Mouse (Mus musculus) CH12.LX (cell line): ENCODE results near the gene Csrnp1. TPM values are rescaled to one million over a fixed set of nuclear protein-coding genes. Genes with fewer than 3 reads are reported as not detected.

Experiments used
- DNase-seq: peaks from one replicate; pipeline ENCODE4 v3.0.0-alpha.2; 2013; ENCODE audit errors: extremely low read depth
- H3K27ac ChIP-seq: 2 replicates; pipeline ENCODE4 v1.5.1; 2012; ENCODE audit warnings: low read depth, mild to moderate bottlenecking, control low read depth, moderate library complexity; ENCODE audit not compliant: insufficient read depth
- H3K27me3 ChIP-seq: replicated peaks from 2 replicates; pipeline ENCODE3; 2012; ENCODE audit warnings: inconsistent platforms
- H3K36me3 ChIP-seq, 2 experiments: replicated peaks in 1 of 2; 2 replicates each; pipeline versions ENCODE3 to v1.6.1; 2012; ENCODE audit warnings: inconsistent platforms in 1 of 2, low read length in 1 of 2, mild to moderate bottlenecking in 1 of 2, mixed read lengths in 1 of 2, moderate library complexity in 1 of 2; ENCODE audit not compliant: control insufficient read depth in 1 of 2, insufficient read depth in 1 of 2
- H3K4me1 ChIP-seq, 2 experiments: 2 replicates each; pipeline ENCODE4 v1.6.1; 2012; ENCODE audit warnings: inconsistent platforms in 1 of 2, moderate library complexity in 1 of 2; ENCODE audit not compliant: insufficient read depth in 2 of 2, control insufficient read depth in 1 of 2
- H3K4me2 ChIP-seq: 2 replicates; pipeline ENCODE4 v1.6.1; 2012; ENCODE audit warnings: low read depth, mild to moderate bottlenecking, control low read depth; ENCODE audit not compliant: poor library complexity, insufficient read depth, severe bottlenecking
- H3K4me3 ChIP-seq, 3 experiments: fragments of 150-350 bp in 1 of 3; sonication (generic) in 1 of 3; replicated peaks in 1 of 3; 2 replicates each; pipeline versions ENCODE3 to v1.5.1; 2011 to 2012; ENCODE audit warnings: low read depth in 2 of 3, low read length in 2 of 3, mild to moderate bottlenecking in 2 of 3, moderate library complexity in 2 of 3, control low read depth in 1 of 3, improper control_type of control experiment in 1 of 3, inconsistent platforms in 1 of 3, mixed read lengths in 1 of 3; ENCODE audit not compliant: poor library complexity in 1 of 3
- H3K79me2 ChIP-seq: replicated peaks from 2 replicates; pipeline ENCODE4 v1.6.1; 2012; ENCODE audit warnings: mild to moderate bottlenecking, moderate library complexity; ENCODE audit not compliant: control insufficient read depth, poor library complexity, insufficient read depth, severe bottlenecking; ENCODE audit errors: extremely low read depth
- H3K9ac ChIP-seq: 2 replicates; pipeline ENCODE4 v1.6.1; 2012; ENCODE audit warnings: low read depth, mild to moderate bottlenecking, control low read depth, moderate library complexity; ENCODE audit not compliant: insufficient read depth
- H3K9me3 ChIP-seq: replicated peaks from 2 replicates; pipeline ENCODE3; 2012; ENCODE audit warnings: low read length, inconsistent platforms, mixed read lengths
- BHLHE40 ChIP-seq: IDR thresholded peaks from 2 replicates; pipeline ENCODE4 v1.6.1; 2011; ENCODE audit warnings: mild to moderate bottlenecking, low read depth, low read length, improper control_type of control experiment
- CHD2 ChIP-seq: IDR thresholded peaks from 2 replicates; pipeline ENCODE4 v1.6.1; 2011; ENCODE audit warnings: low read length, improper control_type of control experiment
- E2F4 ChIP-seq: IDR thresholded peaks from 2 replicates; pipeline ENCODE4 v1.6.1; 2011; ENCODE audit warnings: low read depth, low read length, improper control_type of control experiment; ENCODE audit not compliant: insufficient replicate concordance
- ELF1 ChIP-seq: IDR thresholded peaks from 2 replicates; pipeline ENCODE4 v1.6.1; 2014; ENCODE audit warnings: low read depth, mild to moderate bottlenecking, inconsistent platforms, low read length, improper control_type of control experiment
- EP300 ChIP-seq: IDR thresholded peaks from 2 replicates; pipeline ENCODE4 v1.6.1; 2011; ENCODE audit warnings: low read length, improper control_type of control experiment
- HCFC1 ChIP-seq: IDR thresholded peaks from 2 replicates; pipeline ENCODE4 v1.6.1; 2012; ENCODE audit warnings: low read depth, mild to moderate bottlenecking, inconsistent platforms, low read length, improper control_type of control experiment
- IRF4 ChIP-seq: IDR thresholded peaks from 2 replicates; pipeline ENCODE4 v1.6.1; 2014; ENCODE audit warnings: low read depth, mild to moderate bottlenecking, inconsistent platforms, low read length, improper control_type of control experiment
- KAT2A ChIP-seq: IDR thresholded peaks from 2 replicates; pipeline ENCODE4 v1.6.1; 2012; ENCODE audit warnings: low read length, improper control_type of control experiment, inconsistent platforms; ENCODE audit not compliant: insufficient replicate concordance
- MAFK ChIP-seq: IDR thresholded peaks from 2 replicates; pipeline ENCODE4 v1.6.1; 2011; ENCODE audit warnings: low read length, improper control_type of control experiment; ENCODE audit not compliant: insufficient replicate concordance
- MAX ChIP-seq: IDR thresholded peaks from 2 replicates; pipeline ENCODE4 v1.6.1; 2011; ENCODE audit warnings: low read length, improper control_type of control experiment
- MAZ ChIP-seq: IDR thresholded peaks from 2 replicates; pipeline ENCODE4 v1.6.1; 2012; ENCODE audit warnings: low read depth, mild to moderate bottlenecking, inconsistent platforms, low read length, improper control_type of control experiment, moderate library complexity
- MEF2A ChIP-seq: IDR thresholded peaks from 2 replicates; pipeline ENCODE4 v1.6.1; 2014; ENCODE audit warnings: low read depth, mild to moderate bottlenecking, inconsistent platforms, low read length, improper control_type of control experiment, borderline replicate concordance
- NELFE ChIP-seq: IDR thresholded peaks from 2 replicates; pipeline ENCODE4 v1.6.1; 2011; ENCODE audit warnings: low read depth, low read length, improper control_type of control experiment
- NRF1 ChIP-seq: IDR thresholded peaks from 2 replicates; pipeline ENCODE4 v1.6.1; 2014; ENCODE audit warnings: low read depth, mild to moderate bottlenecking, inconsistent platforms, low read length, improper control_type of control experiment, moderate library complexity
- POLR2A ChIP-seq: IDR thresholded peaks from 2 replicates; pipeline ENCODE4 v1.6.1; 2011; ENCODE audit warnings: low read depth, mild to moderate bottlenecking, improper control_type of control experiment, low read length
- POLR2AphosphoS2 ChIP-seq: IDR thresholded peaks from 2 replicates; pipeline ENCODE4 v1.6.1; 2011; ENCODE audit warnings: low read depth, low read length, improper control_type of control experiment
- RAD21 ChIP-seq: IDR thresholded peaks from 2 replicates; pipeline ENCODE4 v1.6.1; 2011; ENCODE audit warnings: low read depth, mild to moderate bottlenecking, low read length, improper control_type of control experiment, moderate library complexity
- SIN3A ChIP-seq: IDR thresholded peaks from 2 replicates; pipeline ENCODE4 v1.6.1; 2012; ENCODE audit warnings: low read length, improper control_type of control experiment, inconsistent platforms
- TCF12 ChIP-seq: IDR thresholded peaks from 2 replicates; pipeline ENCODE4 v1.6.1; 2014; ENCODE audit warnings: low read depth, mild to moderate bottlenecking, inconsistent platforms, low read length, improper control_type of control experiment
- UBTF ChIP-seq: IDR thresholded peaks from 2 replicates; pipeline ENCODE4 v1.6.1; 2012; ENCODE audit warnings: low read depth, mild to moderate bottlenecking, inconsistent platforms, low read length, improper control_type of control experiment, moderate library complexity
- USF2 ChIP-seq: conservative IDR thresholded peaks from 2 replicates; pipeline ENCODE4 v1.6.1; 2011; ENCODE audit warnings: low read depth, low read length, improper control_type of control experiment
- ZMIZ1 ChIP-seq: IDR thresholded peaks from 2 replicates; pipeline ENCODE4 v1.6.1; 2012; ENCODE audit warnings: low read depth, mild to moderate bottlenecking, inconsistent platforms, low read length, improper control_type of control experiment
- dilution Hi-C: fragments of 300-500 bp; cut with MboI; formaldehyde crosslinking; loops from 2 replicates; pipeline ENCODE4 v1.14.3; 2020; ENCODE audit warnings: low sequenced_read_pairs; ENCODE audit not compliant: extremely low pct_unique_long_range_greater_than_20kb, extremely low pct_ligation_motif_present
- in situ Hi-C: fragments of 300-500 bp; cut with MboI; formaldehyde crosslinking; loops from 3 replicates; pipeline ENCODE4 v1.14.3; 2019; ENCODE audit warnings: low sequenced_read_pairs, low pct_ligation_motif_present, low pct_unique_long_range_greater_than_20kb, mixed read lengths
- polyA plus RNA-seq: library from polyadenylated mRNA; unstranded; fragments of >175 nt; gene quantifications from 2 replicates; pipeline ENCODE4 v1.2.1, GENCODE M21; 2012; ENCODE audit warnings: low read depth; ENCODE audit not compliant: insufficient read length
- total RNA-seq, 2 experiments: library from RNA; depleted of rRNA; stranded (reverse); fragments of 300-350 nt in 1 of 2; fragments of >200 nt in 1 of 2; gene quantifications; 2 replicates each; pipeline ENCODE4 v1.2.3; 2012 to 2014

Csrnp1 gene
- total and polyA plus RNA-seq, 3 experiments, result 7.8 to 15.5 (median 8.6) TPM

DNA sequence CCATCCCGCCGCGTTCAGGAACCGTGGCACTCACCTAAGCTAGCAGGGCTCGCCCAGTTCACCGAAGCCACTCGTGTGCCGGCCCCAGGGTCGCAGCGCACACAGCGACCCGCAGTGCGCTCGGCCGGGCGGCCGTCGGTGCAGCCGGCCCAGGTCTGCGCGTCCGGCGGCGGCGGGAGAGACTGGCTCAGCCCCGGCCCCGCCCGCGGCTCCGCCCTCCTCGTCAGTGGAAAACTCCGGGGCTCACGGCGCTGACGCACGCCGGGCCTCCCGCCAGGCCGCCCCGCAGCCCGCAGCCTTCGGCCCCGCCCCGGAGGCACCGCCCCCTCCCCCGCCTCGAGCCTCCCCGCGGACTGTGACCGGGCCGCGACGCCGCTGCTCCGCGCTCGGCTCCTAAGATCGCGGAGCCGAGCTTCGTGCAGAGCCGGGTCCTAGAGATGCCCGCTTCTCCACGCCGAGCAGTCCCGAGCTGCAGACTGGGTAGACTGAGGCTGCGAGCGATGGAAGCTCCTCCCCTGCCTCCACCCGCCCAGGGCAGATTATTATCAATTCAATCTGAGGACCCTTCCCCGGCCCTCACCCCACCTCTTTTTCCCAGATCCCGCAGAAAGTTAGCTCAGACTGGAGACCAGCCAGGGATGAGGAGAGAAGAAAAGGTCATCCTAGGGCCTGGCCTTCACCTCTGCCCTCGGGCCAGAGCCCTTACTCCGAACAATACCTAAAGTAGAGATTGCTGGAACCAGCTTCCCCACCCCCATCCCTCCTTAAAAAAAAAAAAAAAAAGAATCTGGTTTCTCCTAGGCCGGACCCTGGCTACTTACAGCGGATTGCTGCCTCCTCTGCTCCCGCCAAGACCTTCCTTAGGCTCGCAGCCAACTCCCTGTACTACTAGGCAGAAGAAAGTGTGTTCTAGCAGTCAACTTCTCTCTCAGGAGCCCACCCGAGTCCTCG is 598 bp downstream of the Csrnp1 start:
- in situ Hi-C loops, result no loop called here
- Histone ChIP-seq H3K9ac (peak overlapping the region; percentile 46), H3K36me3 (no peaks in the 10 kb centered on the region), H3K4me3 (peak overlapping the region; percentile 73 to 90 (median 79)), H3K27me3 (peaks cover 6% of the 10 kb centered on the region), H3K4me1 (peaks cover 14 to 51% of the 10 kb centered on the region in 2 experiments), H3K9me3 (no peaks in the 10 kb centered on the region), H3K4me2 (peak overlapping the region; percentile 89), H3K27ac (peak overlapping the region; percentile 48), H3K79me2 (peaks cover 22% of the 10 kb centered on the region)
- dilution Hi-C loops, result no loop called here
- 0 out of 2 replicates have a peak, but pooled peaks have one; percentile 6 for TF ChIP-seq IRF4
- TF ChIP-seq SIN3A, result peak; percentile 53; the same call in 1 of the 2 replicates
- 0 out of 2 replicates have a peak, but pooled peaks have one; percentile 29 for TF ChIP-seq NRF1
- peak; percentile 52; the same call in 1 of the 2 replicates for TF ChIP-seq MAX
- TF ChIP-seq BHLHE40, result peak; percentile 11; the same call in 1 of the 2 replicates
- 0 out of 2 replicates have a peak, but pooled peaks have one; percentile 19 for TF ChIP-seq KAT2A
- peak; percentile 62; the same call in 1 of the 2 replicates for TF ChIP-seq TCF12
- TF ChIP-seq CHD2, result 0 out of 2 replicates have a peak, but pooled peaks have one; percentile 16
- TF ChIP-seq POLR2A, result peak; percentile 85
- TF ChIP-seq MAZ, result peak; percentile 52; the same call in 1 of the 2 replicates
- TF ChIP-seq E2F4, result no peak
- TF ChIP-seq RAD21, result no peak
- TF ChIP-seq POLR2AphosphoS2, result 0 out of 2 replicates have a peak, but pooled peaks have one; percentile 31
- 0 out of 2 replicates have a peak, but pooled peaks have one; percentile 14 for TF ChIP-seq ELF1
- no peak for TF ChIP-seq USF2
- no peak for TF ChIP-seq HCFC1
- TF ChIP-seq MEF2A, result no peak; the same call in 1 of the 2 replicates
- TF ChIP-seq EP300, result no peak; the same call in 1 of the 2 replicates
- TF ChIP-seq UBTF, result peak; percentile 77
- peak; percentile 89 for TF ChIP-seq NELFE
- TF ChIP-seq MAFK, result no peak
- peak; percentile 77 for TF ChIP-seq ZMIZ1
- DNase-seq, result no peak
